Mouse (Mus musculus) heart, postnatal 0 days (tissue): ENCODE measurements around the gene Shkbp1.

Experiments used
- CTCF ChIP-seq: IDR thresholded peaks from 2 replicates; pipeline ENCODE4 v1.5.1; 2016; ENCODE audit warnings: antibody characterized with exemption, control low read depth, low read depth
- EP300 ChIP-seq: IDR thresholded peaks from 2 replicates; pipeline ENCODE4 v1.6.1; 2016; ENCODE audit warnings: antibody characterized with exemption, low read depth

- TF ChIP-seq CTCF (no peak), EP300 (no peak)
Measured at GRCm38 (mm10) chr7:27366082-27366844, 10.4 kb upstream of the Shkbp1 start.
